Mouse (Mus musculus): Measurements from ENCODE around the gene Immp2l.
"Not testable (repeated sequence)": the region's sequence is repeated elsewhere in the genome, so short reads cannot be mapped to it uniquely, and the experiment has no call there.

The Immp2l gene

GRCm38 (mm10) chr12:41680141-41680540, 656.3 kb downstream of the Immp2l start:
- no peak for DNase-seq (ENCODE audit: low spot score)

GRCm38 (mm10) chr12:41682141-41682540, 658.3 kb downstream of the Immp2l start:
- DNase-seq (ENCODE audit: low spot score) = no peak

- no peak for DNase-seq (ENCODE audit: low spot score)
Measured at GRCm38 (mm10) chr12:41689809-41690208, 665.9 kb downstream of the Immp2l start.

- no peak for DNase-seq (ENCODE audit: low spot score)
Measured at GRCm38 (mm10) chr12:41710608-41711007, 686.7 kb downstream of the Immp2l start.

GRCm38 (mm10) chr12:41716946-41717345, 693.1 kb downstream of the Immp2l start:
- DNase-seq (ENCODE audit: low spot score) = no peak

- no peak for DNase-seq (ENCODE audit: low spot score)
Measured at GRCm38 (mm10) chr12:41724585-41724984, 700.7 kb downstream of the Immp2l start.

GRCm38 (mm10) chr12:41726720-41727119, 702.8 kb downstream of the Immp2l start:
- no peak for DNase-seq (ENCODE audit: low spot score)

GRCm38 (mm10) chr12:41727221-41727620, 703.3 kb downstream of the Immp2l start:
- no peak for DNase-seq (ENCODE audit: low spot score)

GRCm38 (mm10) chr12:41727764-41728338, 704.0 kb downstream of the Immp2l start:
- no peak for DNase-seq (ENCODE audit: low spot score)

- no peak for DNase-seq (ENCODE audit: low spot score)
Measured at GRCm38 (mm10) chr12:41728467-41728866, 704.6 kb downstream of the Immp2l start.

- no peak for DNase-seq (ENCODE audit: low spot score)
Measured at GRCm38 (mm10) chr12:41729780-41730179, 705.9 kb downstream of the Immp2l start.

- no peak for DNase-seq (ENCODE audit: low spot score)
Measured at GRCm38 (mm10) chr12:41733168-41733567, 709.3 kb downstream of the Immp2l start.

- DNase-seq (ENCODE audit: low spot score) = no peak
Measured at GRCm38 (mm10) chr12:41742887-41743286, 719.0 kb downstream of the Immp2l start.

GRCm38 (mm10) chr12:41763396-41763795, 739.5 kb downstream of the Immp2l start:
- DNase-seq (ENCODE audit: low spot score) = no peak

GRCm38 (mm10) chr12:41773961-41774360, 750.1 kb downstream of the Immp2l start:
- no peak for DNase-seq (ENCODE audit: low spot score)

- no peak for DNase-seq (ENCODE audit: low spot score)
Measured at GRCm38 (mm10) chr12:41774623-41775323, 750.9 kb downstream of the Immp2l start.

GRCm38 (mm10) chr12:41777762-41778161, 753.9 kb downstream of the Immp2l start:
- not testable (repeated sequence) for DNase-seq (ENCODE audit: low spot score)

- DNase-seq (ENCODE audit: low spot score) = not testable (repeated sequence)
Measured at GRCm38 (mm10) chr12:41793681-41794080, 769.8 kb downstream of the Immp2l start.

GRCm38 (mm10) chr12:41829517-41829916, 805.6 kb downstream of the Immp2l start:
- no peak for DNase-seq (ENCODE audit: low spot score)

GRCm38 (mm10) chr12:41831731-41832130, 807.8 kb downstream of the Immp2l start:
- DNase-seq (ENCODE audit: low spot score) = no peak

- no peak for DNase-seq (ENCODE audit: low spot score)
Measured at GRCm38 (mm10) chr12:41834646-41835045, 810.8 kb downstream of the Immp2l start.

GRCm38 (mm10) chr12:41838334-41838847, 814.5 kb downstream of the Immp2l start:
- no peak for DNase-seq (ENCODE audit: low spot score)

GRCm38 (mm10) chr12:41839241-41839640, 815.4 kb downstream of the Immp2l start:
- DNase-seq (ENCODE audit: low spot score) = no peak

All from urinary bladder, postnatal 25 days (tissue).